Mouse (Mus musculus) thymus, adult 18-20 months (tissue): ENCODE measurements around the gene Mansc1.
"Not testable (repeated sequence)": the region's sequence is repeated elsewhere in the genome, so short reads cannot be mapped to it uniquely, and the experiment has no call there.

Experiments
- DNase-seq, 2 experiments: peaks; one replicate each; pipeline ENCODE4 v3.0.0; 2022; ENCODE audit warnings: mixed read lengths in 2 of 2

Mansc1 gene

DNA sequence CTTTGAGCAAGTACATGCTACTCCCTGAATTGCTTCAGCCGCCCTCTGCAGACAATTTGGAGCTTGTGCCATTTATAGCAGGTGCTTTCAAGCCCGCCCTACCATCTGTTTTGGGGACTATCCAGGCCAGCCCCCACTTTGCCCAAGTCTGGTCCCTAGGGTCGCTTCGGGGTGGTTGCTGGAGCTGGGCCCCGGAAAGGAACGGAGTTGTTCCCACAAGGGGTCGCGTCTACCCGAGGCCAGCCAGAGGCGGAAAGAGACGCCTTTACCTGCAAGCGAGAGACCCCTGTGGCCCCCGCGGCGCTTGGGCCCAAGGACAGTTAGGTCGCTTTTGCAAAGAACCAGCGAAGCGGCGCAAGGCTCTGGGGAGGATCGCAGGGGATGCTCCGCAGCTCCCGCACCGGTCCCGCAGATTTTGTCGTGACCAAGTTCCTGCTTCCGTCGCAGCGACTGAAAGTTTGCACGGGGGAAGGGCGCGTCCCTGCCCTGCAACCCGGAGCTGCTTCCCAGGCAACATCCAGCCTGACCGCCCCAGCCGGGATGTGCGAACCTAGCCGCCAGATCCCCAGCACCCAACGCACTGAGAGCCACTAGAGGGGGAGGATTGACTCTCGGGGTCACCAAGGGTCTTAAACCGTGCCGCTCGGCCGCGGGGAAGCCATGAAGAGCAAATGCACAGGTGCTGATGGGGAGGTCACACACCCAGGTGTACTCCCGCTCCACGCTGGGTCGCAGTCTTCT is at the start of gene Mansc1:
Gene Mansc1, minus strand, starts transcription at position 542 of the 741 bp plus-strand sequence.
- peak; percentile 21 to 24 for DNase-seq

GRCm38 (mm10) chr6:134679330-134679729 is 47.0 kb upstream of the Mansc1 start:
- DNase-seq, result not testable (repeated sequence)

- no peak for DNase-seq
Observed at GRCm38 (mm10) chr6:134678037-134678436, 45.7 kb upstream of the Mansc1 start.

DNA sequence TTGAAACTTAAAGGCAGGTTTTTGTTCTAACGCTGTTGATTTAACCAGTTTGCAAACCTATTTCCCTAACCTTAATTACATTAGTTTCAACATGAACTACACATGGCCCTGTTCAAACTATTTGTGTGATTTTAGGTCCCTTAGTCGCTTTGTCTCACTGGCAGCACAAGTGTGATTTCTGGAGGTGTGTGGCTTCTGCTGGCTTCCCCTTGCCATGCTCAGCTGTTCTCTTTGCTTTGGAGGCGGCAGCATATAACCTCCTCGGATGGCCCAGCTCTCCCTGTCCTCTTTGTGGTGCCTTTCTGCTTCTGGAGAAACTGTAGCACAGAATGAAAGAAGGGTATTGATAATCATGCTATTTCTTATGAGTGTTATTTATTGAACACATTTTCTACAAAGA is 45.2 kb upstream of the Mansc1 start:
- no peak for DNase-seq

DNA sequence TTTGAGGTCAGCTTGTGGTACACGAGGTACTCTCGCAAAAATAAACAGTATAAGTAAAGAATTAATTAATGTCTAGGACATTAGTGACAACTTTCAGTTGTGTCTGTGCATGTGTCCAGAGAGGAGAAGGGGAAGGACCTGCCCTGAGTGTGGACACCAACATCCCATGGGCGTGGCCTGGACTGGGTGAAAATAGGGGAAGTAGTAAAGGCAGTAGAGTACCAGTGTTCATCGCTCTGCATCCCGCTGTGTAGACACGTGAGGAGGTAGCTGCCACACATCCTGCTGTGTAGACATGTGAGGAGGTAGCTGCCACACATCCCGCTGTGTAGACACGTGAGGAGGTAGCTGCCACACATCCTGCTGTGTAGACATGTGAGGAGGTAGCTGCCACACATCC is 41.4 kb upstream of the Mansc1 start:
- DNase-seq, result not testable (repeated sequence)

GRCm38 (mm10) chr6:134670881-134671411 is 38.7 kb upstream of the Mansc1 start:
- DNase-seq, result no peak

GRCm38 (mm10) chr6:134669179-134669865 is 37.0 kb upstream of the Mansc1 start:
- DNase-seq, result no peak

DNA sequence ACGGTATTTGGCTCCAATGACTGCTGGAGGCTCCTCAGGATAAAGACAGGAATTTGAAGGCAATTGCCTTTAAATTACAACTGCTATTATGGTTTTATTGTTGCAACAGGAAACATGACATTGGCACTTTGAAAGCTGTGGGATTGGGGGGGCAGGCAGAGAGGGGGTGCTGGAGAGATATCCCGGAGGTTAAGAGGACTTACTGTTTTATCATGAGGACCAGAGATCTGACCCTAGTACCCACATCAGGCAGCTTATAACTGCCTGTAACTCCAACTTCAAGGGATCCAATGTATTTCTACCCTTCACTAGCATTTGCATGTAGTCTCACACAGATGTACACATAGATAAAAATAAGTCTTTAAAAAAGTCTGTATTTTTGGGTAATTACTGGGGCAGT is 36.2 kb upstream of the Mansc1 start:
- no peak for DNase-seq

- DNase-seq, result no peak
Observed at GRCm38 (mm10) chr6:134665817-134666216, 33.5 kb upstream of the Mansc1 start.

GRCm38 (mm10) chr6:134664573-134664972 is 32.3 kb upstream of the Mansc1 start:
- no peak for DNase-seq

DNA sequence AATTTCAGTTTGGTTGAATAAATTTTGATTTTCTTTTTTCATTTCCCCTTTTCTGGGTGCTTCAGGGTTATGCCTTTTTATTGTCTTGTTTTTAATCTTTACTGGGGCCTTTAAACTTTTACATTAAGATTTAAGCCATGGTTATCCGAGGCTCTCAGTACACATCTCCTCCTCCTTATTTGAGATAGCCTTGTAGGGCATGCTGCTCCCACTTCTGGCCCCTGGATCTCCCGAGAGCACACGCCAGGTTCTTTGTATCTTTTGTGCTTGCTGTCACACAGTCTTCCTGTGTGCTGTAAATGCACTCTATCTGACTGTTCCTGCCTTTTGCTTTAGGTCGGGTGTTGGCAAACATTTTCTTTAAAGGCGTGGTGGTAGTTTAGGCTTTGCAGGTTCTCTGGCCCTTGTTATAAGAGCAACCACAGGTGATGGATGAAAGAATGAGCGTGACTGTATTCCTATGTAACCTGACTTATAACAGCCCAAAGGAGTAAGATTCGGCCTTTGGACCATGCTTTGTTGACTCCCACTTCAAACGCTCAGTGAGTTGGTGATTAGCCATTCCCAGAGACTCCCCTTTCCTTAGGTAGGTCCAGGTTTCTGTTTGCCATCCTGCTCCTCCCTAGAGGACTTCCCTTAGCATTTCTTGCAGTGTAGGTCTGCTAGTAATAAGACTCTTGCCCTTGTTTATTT is 28.6 kb upstream of the Mansc1 start:
- DNase-seq, result no peak

DNA sequence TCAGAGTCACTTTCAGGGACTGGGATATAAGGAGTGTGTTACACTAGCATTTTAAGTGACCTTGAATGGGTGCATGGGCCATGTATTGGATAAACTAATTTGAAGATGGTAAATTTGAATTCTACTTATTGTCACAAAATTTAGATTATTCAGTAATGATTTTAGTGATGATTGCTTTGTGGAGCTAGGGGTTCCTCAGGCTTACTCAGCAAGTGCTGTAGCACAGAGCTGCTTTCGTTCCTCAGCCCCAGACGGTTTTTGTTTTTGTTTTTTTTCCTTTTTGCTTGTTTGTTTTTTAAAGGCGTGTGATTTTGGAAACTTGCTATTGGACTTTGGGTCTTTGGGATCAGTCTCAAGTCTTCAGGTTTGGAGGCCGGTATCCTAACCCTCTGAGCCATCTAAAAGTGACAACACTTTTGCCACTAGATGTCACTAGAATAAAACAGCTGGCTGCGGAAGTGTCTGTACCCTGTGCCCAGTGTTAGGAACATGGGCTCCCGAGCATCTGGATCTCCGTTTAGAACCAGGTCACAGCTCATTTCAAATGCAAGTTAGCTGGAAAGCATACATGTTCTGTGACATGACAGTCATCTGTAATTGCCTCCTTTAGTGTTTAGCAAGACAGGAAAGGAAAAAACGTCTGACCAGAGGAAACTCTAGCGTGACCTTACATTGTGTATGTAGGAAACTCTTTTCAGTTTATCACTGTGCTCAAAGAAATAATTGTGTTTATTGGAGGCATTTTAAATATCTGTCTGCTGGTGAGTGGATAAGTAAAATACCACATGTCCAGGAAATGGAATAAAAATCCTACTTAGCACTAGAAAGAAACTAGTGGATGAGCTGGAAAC is 27.0 kb upstream of the Mansc1 start:
- peak in 1 of 2 experiments; percentile 14 for DNase-seq

DNA sequence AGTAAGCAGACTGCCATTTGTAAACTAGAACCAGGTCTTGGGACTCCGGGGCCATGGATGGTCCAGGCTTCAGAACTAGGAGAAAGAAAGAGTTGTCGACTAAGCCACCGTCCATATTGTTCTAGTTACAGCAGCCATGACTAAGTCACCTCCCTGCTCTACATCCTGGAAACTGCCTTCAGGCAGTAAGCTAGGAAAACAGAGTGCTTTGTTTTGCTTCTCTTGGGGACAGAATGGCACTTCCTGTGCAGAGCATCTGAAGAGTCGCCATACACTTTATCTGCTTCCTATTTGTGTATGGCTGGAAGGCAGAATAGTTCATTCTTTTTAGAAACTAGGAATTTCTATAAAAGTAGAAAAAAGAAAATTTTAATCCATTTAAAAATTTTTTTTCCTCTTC is 24.2 kb upstream of the Mansc1 start:
- DNase-seq, result no peak

- DNase-seq, result no peak
Observed at GRCm38 (mm10) chr6:134648356-134648755, 16.1 kb upstream of the Mansc1 start.

- no peak for DNase-seq
Observed at GRCm38 (mm10) chr6:134647621-134648020, 15.3 kb upstream of the Mansc1 start.

DNA sequence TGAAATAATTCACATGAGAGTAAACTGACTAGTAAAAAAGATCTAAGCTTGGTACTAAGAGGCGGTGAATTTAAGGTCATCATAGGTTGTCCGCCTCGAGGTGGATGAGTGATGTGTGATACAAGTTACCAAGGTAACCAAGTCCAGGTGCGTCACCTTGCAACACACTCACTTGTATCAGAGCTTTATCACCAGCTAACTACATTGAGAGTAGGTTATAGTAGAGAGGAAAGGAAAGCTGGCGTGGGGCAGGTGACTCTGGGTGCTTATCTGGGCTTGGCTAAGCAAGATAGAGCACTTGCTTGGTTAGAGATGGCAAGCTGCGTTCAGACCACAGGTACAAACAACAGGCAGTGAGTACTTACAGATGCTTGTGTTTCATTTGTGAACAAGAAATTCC is 14.5 kb upstream of the Mansc1 start:
- no peak for DNase-seq

GRCm38 (mm10) chr6:134643296-134643695 is 11.0 kb upstream of the Mansc1 start:
- no peak for DNase-seq

GRCm38 (mm10) chr6:134641738-134642446 is 9.6 kb upstream of the Mansc1 start:
- no peak for DNase-seq

GRCm38 (mm10) chr6:134640485-134641475 is 8.5 kb upstream of the Mansc1 start:
- DNase-seq, result peak; percentile 85 to 87

- DNase-seq, result no peak
Observed at GRCm38 (mm10) chr6:134639900-134640299, 7.6 kb upstream of the Mansc1 start.

DNA sequence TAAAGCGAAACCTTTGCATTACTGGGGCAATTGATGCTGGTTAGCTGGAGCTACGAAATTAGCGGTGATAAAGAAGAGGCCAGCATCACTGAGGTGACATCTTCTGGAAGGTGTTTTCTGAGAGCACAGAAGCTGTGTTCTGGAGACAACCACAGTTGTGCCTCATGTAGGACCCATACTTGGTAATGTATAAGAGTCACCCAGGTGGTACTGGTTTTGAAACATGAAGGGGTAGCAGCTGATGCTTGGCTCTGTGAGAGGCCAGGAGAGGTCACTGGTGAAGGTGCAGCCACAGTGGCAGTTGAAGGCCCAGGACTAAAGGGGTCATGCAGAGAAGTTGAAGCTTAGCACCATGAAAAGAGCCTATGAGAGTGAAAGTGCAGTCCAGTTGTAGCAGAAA is 6.9 kb upstream of the Mansc1 start, which contains the start of gene Borcs5:
Gene Borcs5, plus strand, starts transcription at position 301 of the 400 bp plus-strand sequence.
- no peak for DNase-seq
